Mouse (Mus musculus): ENCODE results near the gene Rnf220. TPM values are rescaled to one million over a fixed set of nuclear protein-coding genes. Genes with fewer than 3 reads are reported as not detected.

Rnf220 gene
- total RNA-seq, 2 experiments from 2014 or later, result 44.2 to 50.8 TPM

- DNase-seq (ENCODE audit: low spot score), result no peak
Observed at GRCm38 (mm10) chr4:117438919-117439318, 57.9 kb downstream of the Rnf220 start.

- no peak for DNase-seq (ENCODE audit: low spot score)
Observed at GRCm38 (mm10) chr4:117438064-117438463, 58.8 kb downstream of the Rnf220 start.

- DNase-seq (ENCODE audit: low spot score), result no peak
Observed at GRCm38 (mm10) chr4:117436995-117437660, 59.7 kb downstream of the Rnf220 start.

- DNase-seq (ENCODE audit: low spot score), result no peak
Observed at GRCm38 (mm10) chr4:117434336-117434735, 62.5 kb downstream of the Rnf220 start.

GRCm38 (mm10) chr4:117429604-117430003, 67.2 kb downstream of the Rnf220 start:
- DNase-seq (ENCODE audit: low spot score), result no peak

- no peak for DNase-seq (ENCODE audit: low spot score)
Observed at GRCm38 (mm10) chr4:117427540-117427939, 69.3 kb downstream of the Rnf220 start.

- no peak for DNase-seq (ENCODE audit: low spot score)
Observed at GRCm38 (mm10) chr4:117421077-117421476, 75.8 kb downstream of the Rnf220 start.

GRCm38 (mm10) chr4:117416827-117417226, 80.0 kb downstream of the Rnf220 start:
- DNase-seq (ENCODE audit: low spot score), result no peak

- no peak for DNase-seq (ENCODE audit: low spot score)
Observed at GRCm38 (mm10) chr4:117410049-117410410, 86.8 kb downstream of the Rnf220 start.

- DNase-seq (ENCODE audit: low spot score), result no peak
Observed at GRCm38 (mm10) chr4:117409144-117410048, 87.5 kb downstream of the Rnf220 start.

GRCm38 (mm10) chr4:117407945-117408344, 88.9 kb downstream of the Rnf220 start:
- DNase-seq (ENCODE audit: low spot score), result no peak

GRCm38 (mm10) chr4:117405999-117406398, 90.9 kb downstream of the Rnf220 start:
- no peak for DNase-seq (ENCODE audit: low spot score)

- no peak for DNase-seq (ENCODE audit: low spot score)
Observed at GRCm38 (mm10) chr4:117405211-117405610, 91.6 kb downstream of the Rnf220 start.

- no peak for DNase-seq (ENCODE audit: low spot score)
Observed at GRCm38 (mm10) chr4:117403411-117403810, 93.4 kb downstream of the Rnf220 start.

GRCm38 (mm10) chr4:117397128-117397527, 99.7 kb downstream of the Rnf220 start:
- DNase-seq (ENCODE audit: low spot score), result no peak

GRCm38 (mm10) chr4:117393027-117393426, 103.8 kb downstream of the Rnf220 start:
- DNase-seq (ENCODE audit: low spot score), result no peak

- DNase-seq (ENCODE audit: low spot score), result no peak
Observed at GRCm38 (mm10) chr4:117392391-117392790, 104.5 kb downstream of the Rnf220 start.

GRCm38 (mm10) chr4:117391966-117392365, 104.9 kb downstream of the Rnf220 start:
- DNase-seq (ENCODE audit: low spot score), result no peak

GRCm38 (mm10) chr4:117390850-117391795, 105.7 kb downstream of the Rnf220 start:
- DNase-seq (ENCODE audit: low spot score), result no peak

- DNase-seq (ENCODE audit: low spot score), result no peak
Observed at GRCm38 (mm10) chr4:117389264-117390054, 107.4 kb downstream of the Rnf220 start.

GRCm38 (mm10) chr4:117385247-117385646, 111.6 kb downstream of the Rnf220 start:
- no peak for DNase-seq (ENCODE audit: low spot score)

Data from gastrocnemius, adult 18-20 months (tissue).